20 mouse cellular contexts compared by ENCODE assay signal in genomic region chr5:23035727-23036029, GRCm38 (mm10).
A peak's percentile ranks its signal among the peaks of the same experiment; 100 is the strongest.
DNase-seq lines count a peak whose midpoint lies in the region; ATAC-seq lines count a peak whose summit lies in the region.
"Had no signal": no experiment of that assay in that cellular context is flagged by ENCODE, and none has a peak within 500 bp of the region (broad histone marks: within the 10 kb centered on the region; RNA-seq: fewer than 3 reads in every experiment).

No protein-coding gene starts in this region.

- ATAC-seq in forebrain, embryonic 12.5 days (ENCODE audit: low FRiP score): no peak
- peak; percentile 12; the same call in 1 of the 2 replicates for ATAC-seq in midbrain, embryonic 12.5 days (ENCODE audit: low FRiP score, low read depth)
- ATAC-seq in forebrain, embryonic 16.5 days: peak; percentile 71
- ATAC-seq in midbrain, embryonic 15.5 days (replicated peaks): peak; percentile 77; the same call in 1 of the 2 replicates
- ATAC-seq: inflammation-experienced regulatory T-cells, adult 6 months had no signal

- 0 out of 2 replicates have a peak overlapping the region, but pooled peaks have one; percentile 13 for H3K27ac ChIP-seq in forebrain, embryonic 12.5 days
- no peak overlapping the region for H3K27ac ChIP-seq in forebrain, embryonic 10.5 days
- no peak overlapping the region for H3K27ac ChIP-seq in midbrain, embryonic 12.5 days (replicated peaks)
- H3K27ac ChIP-seq in midbrain, embryonic 10.5 days (replicated peaks): no peak overlapping the region
- H3K27ac ChIP-seq in forebrain, embryonic 16.5 days (ENCODE audit: low read length): no peak overlapping the region
- 0 out of 2 replicates have a peak overlapping the region, but pooled peaks have one; percentile 17 for H3K27ac ChIP-seq in midbrain, embryonic 15.5 days
- H3K27ac ChIP-seq: embryonic facial prominence, embryonic 15.5 days; heart, embryonic 15.5 days; left cerebral cortex, adult 2 months; liver, embryonic 13.5 days had no signal

- no peak overlapping the region for H3K4me2 ChIP-seq in forebrain, embryonic 12.5 days
- H3K4me2 ChIP-seq in midbrain, embryonic 12.5 days (replicated peaks): no peak overlapping the region
- no peak overlapping the region for H3K4me2 ChIP-seq in forebrain, embryonic 16.5 days (ENCODE audit: low read length)
- H3K4me2 ChIP-seq in midbrain, embryonic 15.5 days: no peak overlapping the region
- H3K4me2 ChIP-seq: embryonic facial prominence, embryonic 15.5 days; heart, embryonic 15.5 days; liver, embryonic 13.5 days had no signal

- no peak for DNase-seq in forebrain, embryonic 10.5 days (ENCODE audit: extremely low spot score, low spot score)
- no peak for DNase-seq in midbrain, embryonic 10.5 days (ENCODE audit: low spot score)
- no peak for DNase-seq in adrenal gland, postnatal 25 days
- no peak for DNase-seq in cerebellum, adult 11-12 months
- DNase-seq: gastrocnemius, postnatal 36 days; heart, postnatal 36 days; kidney, adult 18-20 months; kidney, postnatal 4 days; liver, embryonic 13.5 days; lung, adult 2 months; thymus, adult 18-20 months; thymus, postnatal 36 days had no signal

- H3K4me3 ChIP-seq in forebrain, embryonic 12.5 days (replicated peaks): no peak overlapping the region
- H3K4me3 ChIP-seq in forebrain, embryonic 10.5 days: no peak overlapping the region
- H3K4me3 ChIP-seq in midbrain, embryonic 12.5 days: no peak overlapping the region
- H3K4me3 ChIP-seq in midbrain, embryonic 10.5 days: no peak overlapping the region
- no peak overlapping the region for H3K4me3 ChIP-seq in forebrain, embryonic 16.5 days (replicated peaks; ENCODE audit: low read length)
- no peak overlapping the region for H3K4me3 ChIP-seq in midbrain, embryonic 15.5 days
- H3K4me3 ChIP-seq: embryonic facial prominence, embryonic 15.5 days; heart, embryonic 15.5 days; left cerebral cortex, adult 2 months; liver, embryonic 13.5 days had no signal

- no peak overlapping the region for H3K9ac ChIP-seq in forebrain, embryonic 12.5 days
- H3K9ac ChIP-seq in midbrain, embryonic 12.5 days (replicated peaks): no peak overlapping the region
- no peak overlapping the region for H3K9ac ChIP-seq in forebrain, embryonic 16.5 days (replicated peaks; ENCODE audit: low read depth, low read length)
- H3K9ac ChIP-seq in midbrain, embryonic 15.5 days: no peak overlapping the region
- H3K9ac ChIP-seq: embryonic facial prominence, embryonic 15.5 days; heart, embryonic 15.5 days; liver, embryonic 13.5 days had no signal

- 55% methylated on average over 5 of the region's 5 CpGs for WGBS in forebrain, embryonic 12.5 days
- 75% methylated on average over 5 of the region's 5 CpGs for WGBS in forebrain, embryonic 10.5 days
- 81% methylated on average over 5 of the region's 5 CpGs for WGBS in midbrain, embryonic 12.5 days
- 82% methylated on average over 5 of the region's 5 CpGs for WGBS in midbrain, embryonic 10.5 days
- 18% methylated on average over 5 of the region's 5 CpGs for WGBS in forebrain, embryonic 16.5 days
- 67% methylated on average over 5 of the region's 5 CpGs for WGBS in midbrain, embryonic 15.5 days

- no peaks in the 10 kb centered on the region for H3K27me3 ChIP-seq in forebrain, embryonic 12.5 days
- H3K27me3 ChIP-seq in forebrain, embryonic 10.5 days (ENCODE audit: poor library complexity, severe bottlenecking): no peaks in the 10 kb centered on the region
- H3K27me3 ChIP-seq in midbrain, embryonic 12.5 days: no peaks in the 10 kb centered on the region
- no peaks in the 10 kb centered on the region for H3K27me3 ChIP-seq in midbrain, embryonic 10.5 days (ENCODE audit: low read depth, poor library complexity, severe bottlenecking)
- no peaks in the 10 kb centered on the region for H3K27me3 ChIP-seq in forebrain, embryonic 16.5 days (replicated peaks; ENCODE audit: control insufficient read depth, insufficient read depth, low read length)
- H3K27me3 ChIP-seq in midbrain, embryonic 15.5 days (replicated peaks): no peaks in the 10 kb centered on the region
- H3K27me3 ChIP-seq: embryonic facial prominence, embryonic 15.5 days; heart, embryonic 15.5 days; liver, embryonic 13.5 days had no signal

- no peaks in the 10 kb centered on the region for H3K9me3 ChIP-seq in forebrain, embryonic 12.5 days
- H3K9me3 ChIP-seq in forebrain, embryonic 10.5 days: no peaks in the 10 kb centered on the region
- no peaks in the 10 kb centered on the region for H3K9me3 ChIP-seq in midbrain, embryonic 12.5 days
- no peaks in the 10 kb centered on the region for H3K9me3 ChIP-seq in midbrain, embryonic 10.5 days (replicated peaks)
- H3K9me3 ChIP-seq in forebrain, embryonic 16.5 days (ENCODE audit: control insufficient read depth, low read length): no peaks in the 10 kb centered on the region
- H3K9me3 ChIP-seq in midbrain, embryonic 15.5 days: no peaks in the 10 kb centered on the region
- H3K9me3 ChIP-seq: embryonic facial prominence, embryonic 15.5 days; heart, embryonic 15.5 days; liver, embryonic 13.5 days had no signal

- H3K4me1 ChIP-seq in forebrain, embryonic 12.5 days: 0 out of 2 replicates have a peak, but pooled peaks cover 3% of the 10 kb centered on the region
- 0 out of 2 replicates have a peak, but pooled peaks cover 3% of the 10 kb centered on the region for H3K4me1 ChIP-seq in forebrain, embryonic 10.5 days
- no peaks in the 10 kb centered on the region for H3K4me1 ChIP-seq in midbrain, embryonic 12.5 days
- no peaks in the 10 kb centered on the region; the same call in 1 of the 2 replicates for H3K4me1 ChIP-seq in midbrain, embryonic 10.5 days
- H3K4me1 ChIP-seq in forebrain, embryonic 16.5 days (replicated peaks; ENCODE audit: control insufficient read depth, insufficient read depth, low read length): peaks cover 9% of the 10 kb centered on the region
- H3K4me1 ChIP-seq in midbrain, embryonic 15.5 days: peaks cover 3% of the 10 kb centered on the region; the same call in 1 of the 2 replicates
- H3K4me1 ChIP-seq: heart, embryonic 15.5 days; liver, embryonic 13.5 days had no signal

- H3K36me3 ChIP-seq in forebrain, embryonic 12.5 days (replicated peaks): no peaks in the 10 kb centered on the region
- H3K36me3 ChIP-seq in forebrain, embryonic 10.5 days (replicated peaks): no peaks in the 10 kb centered on the region
- H3K36me3 ChIP-seq in midbrain, embryonic 12.5 days: no peaks in the 10 kb centered on the region
- H3K36me3 ChIP-seq in midbrain, embryonic 10.5 days: no peaks in the 10 kb centered on the region
- no peaks in the 10 kb centered on the region for H3K36me3 ChIP-seq in forebrain, embryonic 16.5 days (ENCODE audit: control insufficient read depth, insufficient read depth)
- H3K36me3 ChIP-seq in midbrain, embryonic 15.5 days (replicated peaks): no peaks in the 10 kb centered on the region
- H3K36me3 ChIP-seq: embryonic facial prominence, embryonic 15.5 days; heart, embryonic 15.5 days; liver, embryonic 13.5 days had no signal

Comparison
In these comparisons a context has a peak if more than half of its experiments do, and no peak if none do; other contexts are left out.
1. H3K27ac ChIP-seq: peak in forebrain, embryonic 12.5 days (single experiment) and midbrain, embryonic 15.5 days (single experiment); none in forebrain, embryonic 10.5 days (single experiment), midbrain, embryonic 12.5 days (single experiment), midbrain, embryonic 10.5 days (single experiment) and forebrain, embryonic 16.5 days (single experiment).